In genomic region chr11:103104469-103104868, GRCm38 (mm10) we compare ENCODE assay signal across 10 mouse cellular contexts. TPM values are rescaled to one million over a fixed set of nuclear protein-coding genes. Genes with fewer than 3 reads are reported as not detected.
A peak's percentile ranks its signal among the peaks of the same experiment; 100 is the strongest.
DNase-seq lines count a peak whose midpoint lies in the region; ATAC-seq lines count a peak whose summit lies in the region.
"Had no signal": no experiment of that assay in that cellular context is flagged by ENCODE, and none has a peak within 500 bp of the region (broad histone marks: within the 10 kb centered on the region; RNA-seq: fewer than 3 reads in every experiment).

No protein-coding gene starts in this region.

- no peak for DNase-seq in heart, adult 8-10 months (ENCODE audit: low spot score)
- DNase-seq in urinary bladder, postnatal 14 days (ENCODE audit: low spot score): peak; percentile 43
- no peak for DNase-seq in urinary bladder, adult 2 months (ENCODE audit: low spot score)
- no peak for DNase-seq in thymus, postnatal 25 days
- no peak for DNase-seq in urinary bladder, postnatal 25 days (ENCODE audit: low spot score)
- no peak for DNase-seq in yolk sac, embryonic 10.5 days (ENCODE audit: low spot score)
- DNase-seq: thymus, postnatal 14 days had no signal

- H3K4me2 ChIP-seq in heart, embryonic 11.5 days: peak overlapping the region; percentile 93; the same call in 1 of the 2 replicates
- peak overlapping the region; percentile 75 for H3K4me2 ChIP-seq in liver, embryonic 12.5 days

- peaks cover 27% of the 10 kb centered on the region for H3K27me3 ChIP-seq in heart, embryonic 11.5 days (ENCODE audit: control insufficient read depth, insufficient read depth, low read length)
- peaks cover 28% of the 10 kb centered on the region for H3K27me3 ChIP-seq in liver, embryonic 12.5 days (replicated peaks)

- no peak overlapping the region for H3K9ac ChIP-seq in heart, embryonic 11.5 days (ENCODE audit: low read depth, low read length)
- peak overlapping the region; percentile 78 for H3K9ac ChIP-seq in liver, embryonic 12.5 days
- H3K9ac ChIP-seq: forebrain, embryonic 12.5 days had no signal

- H3K36me3 ChIP-seq in heart, embryonic 11.5 days (ENCODE audit: control insufficient read depth, insufficient read depth, low read length): no peaks in the 10 kb centered on the region
- peaks cover 38% of the 10 kb centered on the region for H3K36me3 ChIP-seq in liver, embryonic 12.5 days
- H3K36me3 ChIP-seq: forebrain, embryonic 12.5 days had no signal

- H3K4me1 ChIP-seq in heart, embryonic 11.5 days (ENCODE audit: control insufficient read depth, insufficient read depth, low read length): peaks cover 13% of the 10 kb centered on the region; the same call in 1 of the 2 replicates
- H3K4me1 ChIP-seq in liver, embryonic 12.5 days: peaks cover 56% of the 10 kb centered on the region

- no peak overlapping the region for H3K4me3 ChIP-seq in heart, embryonic 11.5 days (ENCODE audit: low read depth, low read length)
- peak overlapping the region; percentile 67 for H3K4me3 ChIP-seq in liver, embryonic 12.5 days
- H3K4me3 ChIP-seq: forebrain, embryonic 12.5 days had no signal

- WGBS in heart, embryonic 11.5 days (ENCODE audit: insufficient replicate concordance): 58% methylated on average over 7 of the region's 7 CpGs
- WGBS in liver, embryonic 12.5 days (ENCODE audit: insufficient replicate concordance): 30% methylated on average over 7 of the region's 7 CpGs

- H3K27ac ChIP-seq in heart, embryonic 11.5 days (ENCODE audit: low read depth, low read length): no peak overlapping the region
- H3K27ac ChIP-seq in liver, embryonic 12.5 days: peak overlapping the region; percentile 97
- H3K27ac ChIP-seq: forebrain, embryonic 12.5 days had no signal

- no peak for ATAC-seq in heart, embryonic 11.5 days (replicated peaks; ENCODE audit: insufficient number of reproducible peaks, low FRiP score, low TSS enrichment)
- ATAC-seq in liver, embryonic 12.5 days: peak; percentile 69

- H3K9me3 ChIP-seq in heart, embryonic 11.5 days (replicated peaks; ENCODE audit: control insufficient read depth, low read length): no peaks in the 10 kb centered on the region
- H3K9me3 ChIP-seq in liver, embryonic 12.5 days (replicated peaks): no peaks in the 10 kb centered on the region
- H3K9me3 ChIP-seq: forebrain, embryonic 12.5 days had no signal

RNA-seq across cellular contexts. Expression of gene Acbd4, which starts 3.0 kb away (rescaled TPM):
- 11.2 and 11.8 TPM in 2 replicates for polyA plus RNA-seq in heart, embryonic 11.5 days (2014; fragmentation: Nextera tagmentation; extraction: Ambion mirVana)
- 10 to 100 TPM; 24.1 to 39.8 (median 32.0) TPM for total RNA-seq in heart, adult 8-10 months (2022)
- 59.4 and 76.0 TPM in 2 replicates for polyA plus RNA-seq in urinary bladder, adult 2 months (2012; rRNA removed)
- polyA plus RNA-seq in liver, embryonic 12.5 days (2016; fragmentation: Nextera tagmentation; extraction: Ambion mirVana): 40.6 and 46.1 TPM in 2 replicates

RNA-seq across cellular contexts. Expression of gene Plcd3, which starts 3.0 kb away (rescaled TPM):
- 3.0 and 3.5 TPM in 2 replicates for polyA plus RNA-seq in heart, embryonic 11.5 days (2014; fragmentation: Nextera tagmentation; extraction: Ambion mirVana)
- 10 to 100 TPM; 10.7 to 19.1 (median 12.1) TPM for total RNA-seq in heart, adult 8-10 months (2022)
- polyA plus RNA-seq in urinary bladder, adult 2 months (2012; rRNA removed): 30.9 and 36.8 TPM in 2 replicates
- 0.74 and 0.79 TPM in 2 replicates for polyA plus RNA-seq in liver, embryonic 12.5 days (2016; fragmentation: Nextera tagmentation; extraction: Ambion mirVana)

RNA-seq across cellular contexts. Expression of gene Hexim1, which starts 11.6 kb away (rescaled TPM):
- 4.2 and 4.4 TPM in 2 replicates for polyA plus RNA-seq in heart, embryonic 11.5 days (2014; fragmentation: Nextera tagmentation; extraction: Ambion mirVana)
- 10 to 100 TPM; 15.9 to 18.6 (median 17.0) TPM for total RNA-seq in heart, adult 8-10 months (2022)
- polyA plus RNA-seq in urinary bladder, adult 2 months (2012; rRNA removed): 28.4 and 29.3 TPM in 2 replicates
- 2.4 and 3.0 TPM in 2 replicates for polyA plus RNA-seq in liver, embryonic 12.5 days (2016; fragmentation: Nextera tagmentation; extraction: Ambion mirVana)

RNA-seq across cellular contexts. Expression of gene Hexim2, which starts 27.8 kb away (rescaled TPM):
- 3.5 and 5.6 TPM in 2 replicates for polyA plus RNA-seq in heart, embryonic 11.5 days (2014; fragmentation: Nextera tagmentation; extraction: Ambion mirVana)
- 1 to 10 TPM; 1.2 to 2.0 (median 1.9) TPM for total RNA-seq in heart, adult 8-10 months (2022)
- polyA plus RNA-seq in urinary bladder, adult 2 months (2012; rRNA removed): 4.1 and 4.5 TPM in 2 replicates
- 9.5 and 10.0 TPM in 2 replicates for polyA plus RNA-seq in liver, embryonic 12.5 days (2016; fragmentation: Nextera tagmentation; extraction: Ambion mirVana)
